Mouse (Mus musculus) G1E (cell line): ENCODE results near the gene Prss22. TPM values are rescaled to one million over a fixed set of nuclear protein-coding genes. Genes with fewer than 3 reads are reported as not detected.

Experiments
- ATAC-seq: 2 replicates; pipeline ENCODE4 v1.8.0; 2016; ENCODE audit warnings: mild to moderate bottlenecking; ENCODE audit not compliant: insufficient number of reproducible peaks, poor library complexity, low FRiP score, severe bottlenecking; ENCODE audit errors: extremely low read depth
- DNase-seq: peaks from one replicate; pipeline ENCODE4 v3.0.0; 2012; ENCODE audit warnings: low spot score
- H3K27me3 ChIP-seq: 2 replicates; pipeline ENCODE4 v1.6.1; 2012; ENCODE audit warnings: mild to moderate bottlenecking, low read length, inconsistent platforms; ENCODE audit not compliant: insufficient read depth
- H3K36me3 ChIP-seq: replicated peaks from 2 replicates; pipeline ENCODE3; 2012; ENCODE audit warnings: mild to moderate bottlenecking, inconsistent platforms
- H3K4me1 ChIP-seq: 2 replicates; pipeline ENCODE4 v1.6.1; 2012; ENCODE audit warnings: low read depth, low read length, inconsistent platforms, mixed read lengths; ENCODE audit not compliant: insufficient read depth
- H3K4me3 ChIP-seq: 2 replicates; pipeline ENCODE4 v1.5.1; 2012; ENCODE audit warnings: low read depth, mild to moderate bottlenecking, inconsistent platforms, low read length, moderate library complexity, mixed read lengths
- H3K9me3 ChIP-seq: replicated peaks from 2 replicates; pipeline ENCODE4 v1.6.1; 2012; ENCODE audit warnings: inconsistent platforms
- CTCF ChIP-seq: IDR thresholded peaks from 2 replicates; pipeline ENCODE4 v1.5.1; 2012; ENCODE audit warnings: low read depth, low read length, inconsistent platforms, mixed read lengths
- GATA1 ChIP-seq: IDR thresholded peaks from 2 replicates; pipeline ENCODE4 v1.6.1; 2012; ENCODE audit warnings: borderline replicate concordance, low read length, inconsistent platforms, mixed read lengths
- GATA2 ChIP-seq: IDR thresholded peaks from 2 replicates; pipeline ENCODE4 v1.6.1; 2012; ENCODE audit warnings: low read depth, low read length, inconsistent platforms, borderline replicate concordance
- POLR2AphosphoS5 ChIP-seq: IDR thresholded peaks from 2 replicates; pipeline ENCODE4 v1.6.1; 2012; ENCODE audit warnings: low read depth, low read length, inconsistent platforms; ENCODE audit not compliant: insufficient replicate concordance
- TAL1 ChIP-seq: conservative IDR thresholded peaks from 2 replicates; pipeline ENCODE4 v1.6.1; 2012; ENCODE audit warnings: low read depth, low read length, inconsistent platforms, mixed read lengths
- polyA plus RNA-seq: library from polyadenylated mRNA; stranded (reverse); fragments of >175 nt; gene quantifications from 2 replicates; pipeline ENCODE4 v1.2.3, GENCODE M21; 2012
- total RNA-seq, 2 experiments: library from RNA; stranded (forward) in 1 of 2; stranded (reverse) in 1 of 2; fragments of 200-1000 nt in 1 of 2; fragments of >200 nt in 1 of 2; fragmentation: Nextera tagmentation in 1 of 2; gene quantifications; 2 replicates each; pipeline ENCODE4 v1.2.3; 2014 to 2017

Prss22 gene
- total and polyA plus RNA-seq, 3 experiments = not detected

GRCm38 (mm10) chr17:23969231-23969630, 28.7 kb downstream of the Prss22 start:
- H3K27me3 ChIP-seq = peaks cover 33% of the 10 kb centered on the region
- TF ChIP-seq GATA2 = no peak
- TF ChIP-seq CTCF = peak; percentile 44
- no peak for DNase-seq
- no peak overlapping the region for H3K4me3 ChIP-seq
- ATAC-seq = no peak
- no peaks in the 10 kb centered on the region for H3K9me3 ChIP-seq
- H3K36me3 ChIP-seq = no peaks in the 10 kb centered on the region
- H3K4me1 ChIP-seq = no peaks in the 10 kb centered on the region

GRCm38 (mm10) chr17:23968780-23969179, 29.1 kb downstream of the Prss22 start:
- H3K36me3 ChIP-seq = no peaks in the 10 kb centered on the region
- no peak overlapping the region for H3K4me3 ChIP-seq
- H3K4me1 ChIP-seq = no peaks in the 10 kb centered on the region
- ATAC-seq (no peak), DNase-seq (no peak)
- TF ChIP-seq TAL1 = no peak
- no peak for TF ChIP-seq GATA1
- TF ChIP-seq POLR2AphosphoS5 = no peak
- no peak for TF ChIP-seq GATA2
- no peak for TF ChIP-seq CTCF
- H3K27me3 ChIP-seq = peaks cover 31% of the 10 kb centered on the region
- H3K9me3 ChIP-seq = no peaks in the 10 kb centered on the region

- DNase-seq (no peak), ATAC-seq (no peak)
- H3K9me3 ChIP-seq = no peaks in the 10 kb centered on the region
- peaks cover 23% of the 10 kb centered on the region for H3K27me3 ChIP-seq
- no peak overlapping the region for H3K4me3 ChIP-seq
- no peaks in the 10 kb centered on the region for H3K36me3 ChIP-seq
- H3K4me1 ChIP-seq = no peaks in the 10 kb centered on the region
- TF ChIP-seq GATA1 (no peak), GATA2 (no peak), POLR2AphosphoS5 (no peak), CTCF (no peak), TAL1 (no peak)
Observed at GRCm38 (mm10) chr17:23966658-23967401, 31.1 kb downstream of the Prss22 start.

- Histone ChIP-seq H3K36me3 (no peaks in the 10 kb centered on the region), H3K4me1 (no peaks in the 10 kb centered on the region), H3K9me3 (no peaks in the 10 kb centered on the region), H3K4me3 (no peak overlapping the region), H3K27me3 (peaks cover 17% of the 10 kb centered on the region)
- DNase-seq = no peak
- no peak for TF ChIP-seq POLR2AphosphoS5
- no peak for TF ChIP-seq CTCF
- TF ChIP-seq GATA1 = no peak
- no peak for TF ChIP-seq GATA2
- TF ChIP-seq TAL1 = no peak
- no peak for ATAC-seq
Observed at GRCm38 (mm10) chr17:23965805-23966425, 32.0 kb downstream of the Prss22 start.

- no peaks in the 10 kb centered on the region for H3K36me3 ChIP-seq
- peaks cover 20% of the 10 kb centered on the region for H3K27me3 ChIP-seq
- no peak overlapping the region for H3K4me3 ChIP-seq
- H3K4me1 ChIP-seq = no peaks in the 10 kb centered on the region
- DNase-seq (no peak), ATAC-seq (no peak)
- no peaks in the 10 kb centered on the region for H3K9me3 ChIP-seq
- TF ChIP-seq TAL1 = no peak
- TF ChIP-seq GATA1 = no peak
- TF ChIP-seq POLR2AphosphoS5 = no peak
- TF ChIP-seq CTCF = no peak
- no peak for TF ChIP-seq GATA2
Observed at GRCm38 (mm10) chr17:23961573-23962122, 36.3 kb downstream of the Prss22 start.

- ATAC-seq = 0 out of 2 replicates have a peak, but pooled peaks have one; percentile 15
- no peak for TF ChIP-seq GATA1
- TF ChIP-seq CTCF = peak; percentile 96
Observed at GRCm38 (mm10) chr17:23960084-23960738, 37.7 kb downstream of the Prss22 start.

More at GRCm38 (mm10) chr17:23960084-23960738, 37.7 kb downstream of the Prss22 start:
- Histone ChIP-seq H3K27me3 (peaks cover 10% of the 10 kb centered on the region), H3K4me3 (no peak overlapping the region), H3K4me1 (no peaks in the 10 kb centered on the region), H3K36me3 (no peaks in the 10 kb centered on the region), H3K9me3 (no peaks in the 10 kb centered on the region)
- peak; percentile 48 for DNase-seq
